In genomic region chr7:125829121-125829666, GRCm38 (mm10) we compare ENCODE assay signal across 11 mouse cellular contexts.
DNase-seq lines count a peak whose midpoint lies in the region; ATAC-seq lines count a peak whose summit lies in the region.
"Had no signal": no experiment of that assay in that cellular context is flagged by ENCODE, and none has a peak within 500 bp of the region (broad histone marks: within the 10 kb centered on the region; RNA-seq: fewer than 3 reads in every experiment).

No protein-coding gene starts in this region.

- H3K4me2 ChIP-seq in lung, embryonic 16.5 days (ENCODE audit: low read depth, low read length), result no peak overlapping the region
- H3K4me2 ChIP-seq in forebrain, embryonic 13.5 days, result no peak overlapping the region
- H3K4me2 ChIP-seq in neural tube, embryonic 15.5 days, result no peak overlapping the region

- peaks cover 26% of the 10 kb centered on the region for H3K4me1 ChIP-seq in lung, embryonic 16.5 days (replicated peaks; ENCODE audit: control insufficient read depth, insufficient read depth, low read length)
- H3K4me1 ChIP-seq in forebrain, embryonic 13.5 days, result peaks cover 28% of the 10 kb centered on the region
- peaks cover 25% of the 10 kb centered on the region for H3K4me1 ChIP-seq in neural tube, embryonic 15.5 days

- H3K27ac ChIP-seq in lung, embryonic 16.5 days (ENCODE audit: low read length), result peak overlapping the region; percentile 46
- H3K27ac ChIP-seq in forebrain, embryonic 13.5 days, result peak overlapping the region; percentile 68
- H3K27ac ChIP-seq in neural tube, embryonic 15.5 days (replicated peaks), result peak overlapping the region; percentile 37; the same call in 1 of the 2 replicates
- H3K27ac ChIP-seq: macrophage had no signal

- H3K27me3 ChIP-seq in lung, embryonic 16.5 days (ENCODE audit: control insufficient read depth, insufficient read depth, low read depth, low read length), result no peaks in the 10 kb centered on the region
- H3K27me3 ChIP-seq in forebrain, embryonic 13.5 days, result no peaks in the 10 kb centered on the region
- H3K27me3 ChIP-seq in neural tube, embryonic 15.5 days (replicated peaks), result no peaks in the 10 kb centered on the region

- DNase-seq in lung, adult 18-20 months, result no peak
- peak; percentile 60 for DNase-seq in heart, postnatal 4 days
- no peak for DNase-seq in adrenal gland, postnatal 36 days
- DNase-seq in cerebellum, adult 8-10 months, result no peak
- DNase-seq in right cerebral cortex, adult 2 months (ENCODE audit: low spot score in 2 of 2), result no peak
- DNase-seq: cerebellum, adult 9-11 months; kidney, adult 2 months had no signal

- no peak overlapping the region for H3K9ac ChIP-seq in lung, embryonic 16.5 days (ENCODE audit: low read length)
- H3K9ac ChIP-seq in forebrain, embryonic 13.5 days, result no peak overlapping the region; the same call in 1 of the 2 replicates
- H3K9ac ChIP-seq in neural tube, embryonic 15.5 days (replicated peaks), result no peak overlapping the region

- no peak overlapping the region for H3K4me3 ChIP-seq in lung, embryonic 16.5 days (ENCODE audit: low read length)
- H3K4me3 ChIP-seq in forebrain, embryonic 13.5 days, result no peak overlapping the region
- no peak overlapping the region for H3K4me3 ChIP-seq in neural tube, embryonic 15.5 days (replicated peaks)

- no peaks in the 10 kb centered on the region for H3K9me3 ChIP-seq in lung, embryonic 16.5 days (ENCODE audit: control insufficient read depth, low read length)
- no peaks in the 10 kb centered on the region for H3K9me3 ChIP-seq in forebrain, embryonic 13.5 days (replicated peaks)
- no peaks in the 10 kb centered on the region for H3K9me3 ChIP-seq in neural tube, embryonic 15.5 days (replicated peaks)

- ATAC-seq in lung, embryonic 16.5 days (ENCODE audit: low read depth), result peak; percentile 39
- ATAC-seq in forebrain, embryonic 13.5 days, result peak; percentile 84
- ATAC-seq in neural tube, embryonic 15.5 days (ENCODE audit: low FRiP score), result no peak; the same call in 1 of the 2 replicates

- 34% methylated on average over 3 of the region's 3 CpGs for WGBS in lung, embryonic 16.5 days
- 46% methylated on average over 3 of the region's 3 CpGs for WGBS in forebrain, embryonic 13.5 days
- 51% methylated on average over 3 of the region's 3 CpGs for WGBS in neural tube, embryonic 15.5 days

- peaks cover 2% of the 10 kb centered on the region; the same call in 1 of the 2 replicates for H3K36me3 ChIP-seq in lung, embryonic 16.5 days (ENCODE audit: control insufficient read depth, insufficient read depth, low read length)
- peaks cover 5% of the 10 kb centered on the region; the same call in 1 of the 2 replicates for H3K36me3 ChIP-seq in forebrain, embryonic 13.5 days (ENCODE audit: poor library complexity, severe bottlenecking)
- H3K36me3 ChIP-seq in neural tube, embryonic 15.5 days, result peaks cover 8% of the 10 kb centered on the region; the same call in 1 of the 2 replicates
